Mouse (Mus musculus) midbrain, embryonic 14.5 days (tissue): Measurements from ENCODE around the gene Mfsd12. TPM values are rescaled to one million over a fixed set of nuclear protein-coding genes. Genes with fewer than 3 reads are reported as not detected.

Experiments used
- microRNA-seq: library from miRNA; unstranded; fragments of <30 nt; microRNA quantifications from one replicate; pipeline ENCODE4, GENCODE M21; 2016
- polyA plus RNA-seq: library from polyadenylated mRNA; unstranded; fragments of >200 nt; fragmentation: Nextera tagmentation; extraction: Ambion mirVana; gene quantifications from 2 replicates; pipeline ENCODE4 v1.2.1, GENCODE M21; 2014

Gene Mfsd12
- polyA plus RNA-seq, 1 experiment from 2014 or later = 5.9 TPM

Small RNAs within 50 kb of the gene (microRNA-seq; reads per million reads assigned to microRNA genes)
- gene Mir6913 = 0.59 reads per million

Other genes with a start within 250 kb of the Mfsd12 start
- gene Zbtb7a, start 222.3 kb upstream of the Mfsd12 start, polyA plus RNA-seq = 8.1 and 12.4 TPM in 2 replicates
- 49.2 and 55.7 TPM in 2 replicates for gene Pias4, start 189.6 kb upstream of the Mfsd12 start, polyA plus RNA-seq
- gene Eef2, start 180.9 kb upstream of the Mfsd12 start, polyA plus RNA-seq = 479 and 528 TPM in 2 replicates
- gene Dapk3, start 174.5 kb upstream of the Mfsd12 start, polyA plus RNA-seq = 63.3 and 66.9 TPM in 2 replicates
- gene 4930442H23Rik, start 173.6 kb upstream of the Mfsd12 start, polyA plus RNA-seq = 0.23 TPM in 1 of 2 replicates, not detected in the other
- not detected in 2 replicates for gene Nmrk2, start 155.4 kb upstream of the Mfsd12 start, polyA plus RNA-seq
- 82.4 and 118 TPM in 2 replicates for gene Atcay, start 126.7 kb upstream of the Mfsd12 start, polyA plus RNA-seq
- 20.3 and 21.7 TPM in 2 replicates for gene Zfr2, start 124.3 kb upstream of the Mfsd12 start, polyA plus RNA-seq
- gene Matk, start 104.6 kb upstream of the Mfsd12 start, polyA plus RNA-seq = 14.8 and 29.4 TPM in 2 replicates
- gene Mrpl54, start 90.6 kb upstream of the Mfsd12 start, polyA plus RNA-seq = 121 and 152 TPM in 2 replicates
- gene Apba3, start 90.5 kb upstream of the Mfsd12 start, polyA plus RNA-seq = 25.1 and 27.5 TPM in 2 replicates
- gene Tjp3, start 65.9 kb upstream of the Mfsd12 start, polyA plus RNA-seq = 4.4 and 5.7 TPM in 2 replicates
- 102 and 132 TPM in 2 replicates for gene Pip5k1c, start 64.5 kb upstream of the Mfsd12 start, polyA plus RNA-seq
- 22.6 and 22.8 TPM in 2 replicates for gene Cactin, start 36.4 kb upstream of the Mfsd12 start, polyA plus RNA-seq
- 2.9 and 3.7 TPM in 2 replicates for gene Tbxa2r, start 28.8 kb upstream of the Mfsd12 start, polyA plus RNA-seq
- gene Gipc3, start 14.2 kb upstream of the Mfsd12 start, polyA plus RNA-seq = not detected in 2 replicates
- gene Hmg20b, start 7.0 kb upstream of the Mfsd12 start, polyA plus RNA-seq = 30.6 and 36.5 TPM in 2 replicates
- gene 4930404N11Rik, start 8.3 kb downstream of the Mfsd12 start, polyA plus RNA-seq = 0.32 and 0.37 TPM in 2 replicates
- gene Fzr1, start 21.0 kb downstream of the Mfsd12 start, polyA plus RNA-seq = 122 and 146 TPM in 2 replicates
- gene Dohh, start 26.9 kb downstream of the Mfsd12 start, polyA plus RNA-seq = 59.5 and 79.6 TPM in 2 replicates
- 4.5 and 8.2 TPM in 2 replicates for gene Gm48551, start 27.0 kb downstream of the Mfsd12 start, polyA plus RNA-seq
- gene Gm48552, start 31.5 kb downstream of the Mfsd12 start, polyA plus RNA-seq = 1.3 and 2.9 TPM in 2 replicates
- 1.0 and 1.2 TPM in 2 replicates for gene Smim24, start 35.6 kb downstream of the Mfsd12 start, polyA plus RNA-seq
- 11.2 and 13.7 TPM in 2 replicates for gene Nfic, start 98.1 kb downstream of the Mfsd12 start, polyA plus RNA-seq
- 61.3 and 117 TPM in 2 replicates for gene Celf5, start 125.2 kb downstream of the Mfsd12 start, polyA plus RNA-seq
- gene Ncln, start 138.9 kb downstream of the Mfsd12 start, polyA plus RNA-seq = 51.6 and 51.8 TPM in 2 replicates
- gene S1pr4, start 142.6 kb downstream of the Mfsd12 start, polyA plus RNA-seq = 0.34 and 0.47 TPM in 2 replicates
- gene Gna15, start 166.7 kb downstream of the Mfsd12 start, polyA plus RNA-seq = 0.69 and 0.88 TPM in 2 replicates
- gene Gna11, start 187.7 kb downstream of the Mfsd12 start, polyA plus RNA-seq = 86.7 and 102 TPM in 2 replicates
- gene Aes, start 202.0 kb downstream of the Mfsd12 start, polyA plus RNA-seq = 485 and 707 TPM in 2 replicates
- gene Tle2, start 217.1 kb downstream of the Mfsd12 start, polyA plus RNA-seq = 20.4 and 25.7 TPM in 2 replicates
- 3.2 and 3.5 TPM in 2 replicates for gene Tle6, start 243.6 kb downstream of the Mfsd12 start, polyA plus RNA-seq
- gene BC025920, start 248.8 kb downstream of the Mfsd12 start, polyA plus RNA-seq = 0.74 and 1.1 TPM in 2 replicates